Mouse (Mus musculus) MEL (cell line): Measurements from ENCODE around the gene Cdca4. TPM values are rescaled to one million over a fixed set of nuclear protein-coding genes. Genes with fewer than 3 reads are reported as not detected.

Source experiments
- DNase-seq: peaks from one replicate; pipeline ENCODE4 v3.0.0; 2011; ENCODE audit warnings: low read depth, low spot score
- H3K27ac ChIP-seq: 2 replicates; pipeline ENCODE4 v1.5.1; 2012; ENCODE audit warnings: low read depth, mild to moderate bottlenecking, control low read depth, low read length, moderate library complexity; ENCODE audit not compliant: control insufficient read depth
- H3K27me3 ChIP-seq, 2 experiments: fragments of 150-350 bp in 1 of 2; sonication (generic) in 1 of 2; 2 replicates each; pipeline ENCODE4 v1.6.1; 2012; ENCODE audit warnings: low read length in 2 of 2, mild to moderate bottlenecking in 2 of 2, improper control_type of control experiment in 1 of 2, moderate library complexity in 1 of 2; ENCODE audit not compliant: insufficient read depth in 2 of 2, control insufficient read depth in 1 of 2
- H3K36me3 ChIP-seq, 2 experiments: 2 replicates each; pipeline ENCODE4 v1.6.1; 2012 to 2014; ENCODE audit warnings: low read length in 2 of 2, improper control_type of control experiment in 1 of 2, inconsistent platforms in 1 of 2, mild to moderate bottlenecking in 1 of 2; ENCODE audit not compliant: insufficient read depth in 2 of 2, control insufficient read depth in 1 of 2
- H3K4me1 ChIP-seq, 2 experiments: fragments of 150-350 bp in 1 of 2; sonication (generic) in 1 of 2; 2 replicates each; pipeline ENCODE4 v1.6.1; 2012; ENCODE audit warnings: low read length in 2 of 2, improper control_type of control experiment in 1 of 2, mild to moderate bottlenecking in 1 of 2; ENCODE audit not compliant: insufficient read depth in 2 of 2, control insufficient read depth in 1 of 2
- H3K4me3 ChIP-seq, 2 experiments: fragments of 150-350 bp in 1 of 2; sonication (generic) in 1 of 2; 2 replicates each; pipeline ENCODE4 v1.5.1; 2012; ENCODE audit warnings: low read depth in 2 of 2, low read length in 2 of 2, mild to moderate bottlenecking in 2 of 2, moderate library complexity in 2 of 2, control low read depth in 1 of 2, improper control_type of control experiment in 1 of 2; ENCODE audit not compliant: control insufficient read depth in 1 of 2, insufficient read depth in 1 of 2
- H3K79me2 ChIP-seq: 2 replicates; pipeline ENCODE4 v1.6.1; 2012; ENCODE audit warnings: mild to moderate bottlenecking, low read length, moderate library complexity; ENCODE audit not compliant: control insufficient read depth, poor library complexity, insufficient read depth
- H3K9ac ChIP-seq: 2 replicates; pipeline ENCODE4 v1.6.1; 2012; ENCODE audit warnings: low read depth, mild to moderate bottlenecking, control low read depth, low read length, moderate library complexity; ENCODE audit not compliant: control insufficient read depth, poor library complexity, severe bottlenecking
- H3K9me3 ChIP-seq: fragments of 150-350 bp; sonication (generic); replicated peaks from 2 replicates; pipeline ENCODE4 v1.6.1; 2012; ENCODE audit warnings: mild to moderate bottlenecking, low read length, improper control_type of control experiment, moderate library complexity; ENCODE audit not compliant: insufficient read depth
- GATA1 ChIP-seq: IDR thresholded peaks from 2 replicates; pipeline ENCODE4 v1.6.1; 2011; ENCODE audit warnings: low read depth, low read length, improper control_type of control experiment
- KAT2A ChIP-seq: conservative IDR thresholded peaks from 2 replicates; pipeline ENCODE4 v1.6.1; 2012; ENCODE audit warnings: low read depth, low read length, improper control_type of control experiment, inconsistent platforms
- POLR2AphosphoS5 ChIP-seq: IDR thresholded peaks from 2 replicates; pipeline ENCODE4 v1.6.1; 2012; ENCODE audit warnings: low read depth, borderline replicate concordance, mild to moderate bottlenecking, inconsistent platforms, low read length, moderate library complexity, mixed read lengths
- TBP ChIP-seq: IDR thresholded peaks from 2 replicates; pipeline ENCODE4 v1.8.0; 2011; ENCODE audit warnings: low read depth, low read length, improper control_type of control experiment
- TCF12 ChIP-seq: IDR thresholded peaks from 2 replicates; pipeline ENCODE4 v1.6.1; 2014; ENCODE audit warnings: low read depth, mild to moderate bottlenecking, inconsistent platforms, low read length, improper control_type of control experiment, moderate library complexity
- USF2 ChIP-seq, 2 experiments: IDR thresholded peaks; 2 replicates each; pipeline ENCODE4 v1.6.1; 2011 to 2012; ENCODE audit warnings: improper control_type of control experiment in 2 of 2, low read length in 2 of 2, borderline replicate concordance in 1 of 2, inconsistent platforms in 1 of 2, low read depth in 1 of 2, mild to moderate bottlenecking in 1 of 2; ENCODE audit not compliant: insufficient read depth in 1 of 2
- ZC3H11A ChIP-seq: IDR thresholded peaks from 2 replicates; pipeline ENCODE4 v1.6.1; 2012; ENCODE audit warnings: low read depth, mild to moderate bottlenecking, inconsistent platforms, low read length, improper control_type of control experiment
- polyA plus RNA-seq, 2 experiments: library from polyadenylated mRNA; stranded (reverse) in 1 of 2; unstranded in 1 of 2; fragments of >175 nt in 1 of 2; fragments of >200 nt in 1 of 2; gene quantifications; 2 replicates each; pipeline versions ENCODE4 v1.2.1 to v1.2.4; 2012; ENCODE audit warnings: low replicate concordance in 2 of 2, low read depth in 1 of 2; ENCODE audit not compliant: insufficient read length in 2 of 2, insufficient read depth in 1 of 2, missing spikeins in 1 of 2
- total RNA-seq: library from RNA; depleted of rRNA; stranded (reverse); fragments of 300-350 nt; gene quantifications from 2 replicates; pipeline ENCODE4 v1.2.3, GENCODE M21; 2012; rRNA removed

The Cdca4 gene
- total RNA-seq (245 and 279 TPM in 2 replicates), polyA plus RNA-seq (100 to 1,000 TPM in 1 of 2 experiments, not detected in 1; 274 TPM)

- DNase-seq, result peak; percentile 100
- TF ChIP-seq GATA1, result 0 out of 2 replicates have a peak, but pooled peaks have one; percentile 4
- TF ChIP-seq POLR2AphosphoS5, result no peak
- TF ChIP-seq, all 39 proteins: peak for 1
- H3K36me3 ChIP-seq, result peaks cover 30 to 63% of the 10 kb centered on the region in 2 experiments
These were observed at the start of gene Cdca4 for GRCm38 (mm10) chr12:112829244-112829864. Gene Cdca4 (minus strand): TSS chr12:112829423.

GRCm38 (mm10) chr12:112877607-112878020, 48.4 kb upstream of the Cdca4 start:
- peaks cover 0 to 2% of the 10 kb centered on the region in 2 experiments; a peak in 1 of 4 replicates for H3K36me3 ChIP-seq
- TF ChIP-seq KAT2A (no peak), TBP (no peak)
- no peak for DNase-seq
- H3K27me3 ChIP-seq, result no peaks in the 10 kb centered on the region
- no peak overlapping the region for H3K4me3 ChIP-seq
- no peak overlapping the region for H3K9ac ChIP-seq
- H3K4me1 ChIP-seq, result peaks cover 0 to 20% of the 10 kb centered on the region in 2 experiments; a peak in 2 of 4 replicates
- H3K9me3 ChIP-seq, result no peaks in the 10 kb centered on the region
- no peaks in the 10 kb centered on the region for H3K79me2 ChIP-seq
- H3K27ac ChIP-seq, result no peak overlapping the region

More at GRCm38 (mm10) chr12:112829244-112829864, at the start of gene Cdca4:
- Histone ChIP-seq H3K9me3 (no peaks in the 10 kb centered on the region), H3K4me3 (peak within 1 kb of the TSS; percentile 81 to 90), H3K4me1 (peaks cover 33 to 63% of the 10 kb centered on the region in 2 experiments), H3K9ac (peak within 1 kb of the TSS; percentile 93), H3K27ac (peak within 1 kb of the TSS; percentile 92), H3K79me2 (peaks cover 67% of the 10 kb centered on the region), H3K27me3 (no peaks in the 10 kb centered on the region)

GRCm38 (mm10) chr12:112877073-112877576, 47.9 kb upstream of the Cdca4 start:
- TF ChIP-seq USF2 (IDR thresholded peaks at IDR 0.05; ENCODE audit: borderline replicate concordance in 1 of 2, insufficient read depth in 1 of 2, low read depth in 1 of 2, low read length in 2 of 2), result no peak
- TF ChIP-seq ZC3H11A, result no peak
- no peak for TF ChIP-seq TCF12
- H3K36me3 ChIP-seq, result peaks cover 0 to 2% of the 10 kb centered on the region in 2 experiments; a peak in 1 of 4 replicates
- peaks cover 0 to 20% of the 10 kb centered on the region in 2 experiments; a peak in 2 of 4 replicates for H3K4me1 ChIP-seq
- H3K27me3 ChIP-seq, result no peaks in the 10 kb centered on the region
- H3K27ac ChIP-seq, result no peak overlapping the region
- H3K9ac ChIP-seq, result no peak overlapping the region
- H3K4me3 ChIP-seq, result no peak overlapping the region
- no peaks in the 10 kb centered on the region for H3K9me3 ChIP-seq
- H3K79me2 ChIP-seq, result no peaks in the 10 kb centered on the region
- no peak for DNase-seq
